Mouse (Mus musculus) forebrain, embryonic 15.5 days (tissue): ENCODE results near the gene Mrtfa. TPM values are rescaled to one million over a fixed set of nuclear protein-coding genes. Genes with fewer than 3 reads are reported as not detected.
A peak's percentile ranks its signal among the peaks of the same experiment; 100 is the strongest.

Experiments used
- ATAC-seq: fragments of 200-750 bp; cut with Nextera tagmentation; replicated peaks from 2 replicates; pipeline ENCODE4 v1.8.0; 2017; ENCODE audit warnings: mild to moderate bottlenecking, moderate TSS enrichment, moderate library complexity
- H3K27ac ChIP-seq: fragments of 300-500 bp; sonication (generic); replicated peaks from 2 replicates; pipeline ENCODE4 v1.5.1; 2015; ENCODE audit warnings: mild to moderate bottlenecking, inconsistent platforms
- H3K27me3 ChIP-seq: fragments of 300-500 bp; sonication (generic); 2 replicates; pipeline ENCODE4 v1.6.1; 2015; ENCODE audit warnings: inconsistent platforms
- H3K36me3 ChIP-seq: fragments of 300-500 bp; sonication (generic); 2 replicates; pipeline ENCODE4 v1.6.1; 2015; ENCODE audit warnings: mild to moderate bottlenecking, inconsistent platforms
- H3K4me1 ChIP-seq: fragments of 300-500 bp; sonication (generic); 2 replicates; pipeline ENCODE4 v1.6.1; 2015; ENCODE audit warnings: inconsistent platforms
- H3K4me2 ChIP-seq: fragments of 300-500 bp; sonication (generic); replicated peaks from 2 replicates; pipeline ENCODE4 v1.6.1; 2015; ENCODE audit warnings: mild to moderate bottlenecking, inconsistent platforms
- H3K4me3 ChIP-seq: fragments of 300-500 bp; sonication (generic); 2 replicates; pipeline ENCODE4 v1.5.1; 2015; ENCODE audit warnings: mild to moderate bottlenecking, inconsistent platforms
- H3K9ac ChIP-seq: fragments of 300-500 bp; sonication (generic); replicated peaks from 2 replicates; pipeline ENCODE4 v1.6.1; 2015; ENCODE audit warnings: mild to moderate bottlenecking, inconsistent platforms
- H3K9me3 ChIP-seq: fragments of 300-500 bp; sonication (generic); 2 replicates; pipeline ENCODE4 v1.6.1; 2016; ENCODE audit warnings: inconsistent platforms
- WGBS: fragments of 180-500 bp; shearing (Covaris S2); methylation state at CpG from one replicate; pipeline ENCODE4 v1.1.7; 2015; ENCODE audit warnings: mixed read lengths; 5-methylcytosine and 5-hydroxymethylcytosine counted together
- polyA plus RNA-seq: library from polyadenylated mRNA; unstranded; fragments of >200 nt; fragmentation: Nextera tagmentation; extraction: Ambion mirVana; gene quantifications from 2 replicates; pipeline ENCODE4 v1.2.1, GENCODE M21; 2015

Gene Mrtfa
- polyA plus RNA-seq, 1 experiment from 2014 or later = 24.1 TPM

- Histone ChIP-seq H3K4me1 (0 out of 2 replicates have a peak, but pooled peaks cover 5% of the 10 kb centered on the region), H3K27me3 (no peaks in the 10 kb centered on the region), H3K9me3 (no peaks in the 10 kb centered on the region), H3K4me3 (no peak overlapping the region), H3K27ac (no peak overlapping the region), H3K4me2 (no peak overlapping the region), H3K36me3 (no peaks in the 10 kb centered on the region), H3K9ac (no peak overlapping the region)
- no peak for ATAC-seq
- WGBS = 41% methylated on average over 6 of the region's 6 CpGs
Measured at GRCm38 (mm10) chr15:81137298-81137697, 53.3 kb downstream of the Mrtfa start.

GRCm38 (mm10) chr15:81133781-81134180 is 56.8 kb downstream of the Mrtfa start:
- H3K36me3 ChIP-seq = no peaks in the 10 kb centered on the region
- no peaks in the 10 kb centered on the region for H3K27me3 ChIP-seq
- H3K9me3 ChIP-seq = no peaks in the 10 kb centered on the region
- H3K9ac ChIP-seq = no peak overlapping the region
- WGBS = 94% methylated on average over 2 of the region's 2 CpGs
- peaks cover 18% of the 10 kb centered on the region for H3K4me1 ChIP-seq
- no peak for ATAC-seq
- no peak overlapping the region for H3K27ac ChIP-seq
- H3K4me3 ChIP-seq = no peak overlapping the region
- no peak overlapping the region for H3K4me2 ChIP-seq

GRCm38 (mm10) chr15:81131152-81131551 is 59.4 kb downstream of the Mrtfa start:
- no peak overlapping the region for H3K4me2 ChIP-seq
- no peak overlapping the region for H3K4me3 ChIP-seq
- H3K4me1 ChIP-seq = peaks cover 20% of the 10 kb centered on the region
- ATAC-seq = no peak
- H3K9ac ChIP-seq = no peak overlapping the region
- no peaks in the 10 kb centered on the region for H3K36me3 ChIP-seq
- no peaks in the 10 kb centered on the region for H3K27me3 ChIP-seq
- 94% methylated on average over 5 of the region's 5 CpGs for WGBS
- H3K27ac ChIP-seq = no peak overlapping the region
- no peaks in the 10 kb centered on the region for H3K9me3 ChIP-seq

GRCm38 (mm10) chr15:81129970-81130369 is 60.6 kb downstream of the Mrtfa start:
- Histone ChIP-seq H3K36me3 (no peaks in the 10 kb centered on the region), H3K4me2 (no peak overlapping the region), H3K4me3 (no peak overlapping the region), H3K27ac (no peak overlapping the region), H3K27me3 (no peaks in the 10 kb centered on the region), H3K9ac (no peak overlapping the region), H3K9me3 (no peaks in the 10 kb centered on the region), H3K4me1 (peaks cover 20% of the 10 kb centered on the region)
- 70% methylated on average over 8 of the region's 8 CpGs for WGBS
- ATAC-seq = no peak

GRCm38 (mm10) chr15:81128155-81128838 is 62.3 kb downstream of the Mrtfa start:
- Histone ChIP-seq H3K4me2 (no peak overlapping the region), H3K4me1 (peaks cover 20% of the 10 kb centered on the region), H3K27ac (no peak overlapping the region), H3K9ac (no peak overlapping the region), H3K36me3 (no peaks in the 10 kb centered on the region), H3K9me3 (no peaks in the 10 kb centered on the region), H3K4me3 (no peak overlapping the region), H3K27me3 (no peaks in the 10 kb centered on the region)
- WGBS = 75% methylated on average over 5 of the region's 5 CpGs
- ATAC-seq = no peak

- Histone ChIP-seq H3K4me2 (no peak overlapping the region), H3K9me3 (no peaks in the 10 kb centered on the region), H3K4me3 (no peak overlapping the region), H3K27me3 (no peaks in the 10 kb centered on the region), H3K36me3 (no peaks in the 10 kb centered on the region), H3K4me1 (peaks cover 18% of the 10 kb centered on the region), H3K9ac (no peak overlapping the region), H3K27ac (no peak overlapping the region)
- 97% methylated on average over 2 of the region's 2 CpGs for WGBS
- ATAC-seq = no peak
Measured at GRCm38 (mm10) chr15:81124282-81124681, 66.3 kb downstream of the Mrtfa start.

- no peak overlapping the region for H3K27ac ChIP-seq
- WGBS = 52% methylated on average over 5 of the region's 5 CpGs
Measured at GRCm38 (mm10) chr15:81123122-81123521, 67.4 kb downstream of the Mrtfa start.

GRCm38 (mm10) chr15:81122535-81122934 is 68.0 kb downstream of the Mrtfa start:
- no peak overlapping the region for H3K4me2 ChIP-seq
- no peaks in the 10 kb centered on the region for H3K9me3 ChIP-seq
- H3K4me3 ChIP-seq = no peak overlapping the region
- peaks cover 12% of the 10 kb centered on the region for H3K4me1 ChIP-seq
- H3K36me3 ChIP-seq = no peaks in the 10 kb centered on the region
- 0 out of 2 replicates have a peak overlapping the region, but pooled peaks have one; percentile 4 for H3K27ac ChIP-seq
- WGBS = 39% methylated on average over 4 of the region's 4 CpGs
- ATAC-seq = no peak
- H3K27me3 ChIP-seq = no peaks in the 10 kb centered on the region
- no peak overlapping the region for H3K9ac ChIP-seq

More at GRCm38 (mm10) chr15:81123122-81123521, 67.4 kb downstream of the Mrtfa start:
- Histone ChIP-seq H3K27me3 (no peaks in the 10 kb centered on the region), H3K9me3 (no peaks in the 10 kb centered on the region), H3K4me1 (peaks cover 12% of the 10 kb centered on the region), H3K4me3 (no peak overlapping the region), H3K36me3 (no peaks in the 10 kb centered on the region), H3K4me2 (no peak overlapping the region), H3K9ac (no peak overlapping the region)
- ATAC-seq = no peak

- no peaks in the 10 kb centered on the region for H3K27me3 ChIP-seq
- H3K36me3 ChIP-seq = no peaks in the 10 kb centered on the region
- H3K27ac ChIP-seq = 0 out of 2 replicates have a peak overlapping the region, but pooled peaks have one; percentile 4
- WGBS = 74% methylated on average over 2 of the region's 2 CpGs
- no peak overlapping the region for H3K4me2 ChIP-seq
- peaks cover 12% of the 10 kb centered on the region for H3K4me1 ChIP-seq
- ATAC-seq = no peak
- H3K9ac ChIP-seq = no peak overlapping the region
- H3K9me3 ChIP-seq = no peaks in the 10 kb centered on the region
- no peak overlapping the region for H3K4me3 ChIP-seq
Measured at GRCm38 (mm10) chr15:81122078-81122477, 68.5 kb downstream of the Mrtfa start.

- no peaks in the 10 kb centered on the region for H3K36me3 ChIP-seq
- H3K4me1 ChIP-seq = peaks cover 12% of the 10 kb centered on the region
- H3K9me3 ChIP-seq = no peaks in the 10 kb centered on the region
- H3K4me2 ChIP-seq = no peak overlapping the region
- 70% methylated on average over 7 of the region's 7 CpGs for WGBS
- H3K4me3 ChIP-seq = no peak overlapping the region
- H3K27me3 ChIP-seq = no peaks in the 10 kb centered on the region
- ATAC-seq = no peak
- H3K27ac ChIP-seq = no peak overlapping the region
- no peak overlapping the region for H3K9ac ChIP-seq
Measured at GRCm38 (mm10) chr15:81120946-81121345, 69.6 kb downstream of the Mrtfa start.

GRCm38 (mm10) chr15:81120140-81120539 is 70.4 kb downstream of the Mrtfa start:
- Histone ChIP-seq H3K4me2 (no peak overlapping the region), H3K4me1 (peaks cover 12% of the 10 kb centered on the region), H3K9me3 (no peaks in the 10 kb centered on the region), H3K27me3 (no peaks in the 10 kb centered on the region), H3K36me3 (no peaks in the 10 kb centered on the region), H3K4me3 (no peak overlapping the region), H3K9ac (no peak overlapping the region), H3K27ac (no peak overlapping the region)
- ATAC-seq = no peak
- WGBS = 78% methylated on average over 6 of the region's 6 CpGs

GRCm38 (mm10) chr15:81118226-81118625 is 72.3 kb downstream of the Mrtfa start:
- H3K9me3 ChIP-seq = no peaks in the 10 kb centered on the region
- no peaks in the 10 kb centered on the region for H3K36me3 ChIP-seq
- H3K4me3 ChIP-seq = no peak overlapping the region
- H3K4me2 ChIP-seq = no peak overlapping the region
- H3K9ac ChIP-seq = no peak overlapping the region
- ATAC-seq = no peak
- peaks cover 12% of the 10 kb centered on the region for H3K4me1 ChIP-seq
- WGBS = 75% methylated on average over 4 of the region's 4 CpGs
- H3K27ac ChIP-seq = no peak overlapping the region
- H3K27me3 ChIP-seq = no peaks in the 10 kb centered on the region

GRCm38 (mm10) chr15:81112589-81112988 is 78.0 kb downstream of the Mrtfa start:
- Histone ChIP-seq H3K4me3 (no peak overlapping the region), H3K4me2 (no peak overlapping the region), H3K27me3 (no peaks in the 10 kb centered on the region), H3K4me1 (no peaks in the 10 kb centered on the region), H3K36me3 (no peaks in the 10 kb centered on the region), H3K27ac (no peak overlapping the region), H3K9ac (no peak overlapping the region), H3K9me3 (no peaks in the 10 kb centered on the region)
- WGBS = 85% methylated on average over 6 of the region's 6 CpGs
- no peak for ATAC-seq
